Mouse (Mus musculus) left cerebral cortex, postnatal 14 days (tissue): Measurements from ENCODE around the gene Gm3633. TPM values are rescaled to one million over a fixed set of nuclear protein-coding genes. Genes with fewer than 3 reads are reported as not detected.
"Not testable (repeated sequence)": the region's sequence is repeated elsewhere in the genome, so short reads cannot be mapped to it uniquely, and the experiment has no call there.

Experiments
- DNase-seq, 2 experiments: peaks; one replicate each; pipeline ENCODE4 v3.0.0; 2021 to 2022; ENCODE audit warnings: low spot score in 2 of 2, mixed read lengths in 1 of 2
- intact Hi-C: fragments of 180-260 bp; cut with DNase I; formaldehyde crosslinking; loops from one replicate; pipeline ENCODE4 v1.15.1; 2025
- long read RNA-seq, 2 experiments: library from polyadenylated mRNA; stranded (forward); transcript quantifications; one replicate each; pipeline ENCODE4 v2.0.0; 2021
- microRNA-seq, 2 experiments: library from miRNA; unstranded; fragments of <30 nt; microRNA quantifications; one replicate each; pipeline ENCODE4 v1.2.0; 2022
- total RNA-seq, 2 experiments: library from RNA; stranded (reverse); gene quantifications; 2 replicates each; pipeline ENCODE4 v1.2.3; 2021

Gene Gm3633
- total RNA-seq, result not detected
- long read RNA-seq, experiment 1, result 0 reads
- long read RNA-seq, experiment 2, result 0 reads

GRCm38 (mm10) chr14:42641817-42642216 lies at the start of gene Gm3633:
Gene Gm3633, minus strand, starts transcription at chr14:42641917.
- intact Hi-C loops, DNase-seq: not testable (repeated sequence)

- DNase-seq, intact Hi-C loops: not testable (repeated sequence)
Observed at GRCm38 (mm10) chr14:42655638-42656037, 13.9 kb upstream of the Gm3633 start, which contains the start of gene Gm10378. Gene Gm10378, plus strand, starts transcription at chr14:42655938.

GRCm38 (mm10) chr14:42599782-42600181 lies 41.9 kb downstream of the Gm3633 start, which contains the start of gene Gm17124:
Gene Gm17124, minus strand, starts transcription at chr14:42599882.
- intact Hi-C loops, DNase-seq: not testable (repeated sequence)

Small RNA genes lying within 50 kb of the gene (microRNA-seq; reads per million reads assigned to microRNA genes)
- 0 reads per million in 2 experiments for gene Gm23620
- 0 reads per million in 2 experiments for gene Gm25228

Other genes starting within 250 kb of the Gm3633 start
- not detected for gene Gm8005, start 202.2 kb downstream of the Gm3633 start, total RNA-seq
- not detected for gene Gm8011, start 178.0 kb downstream of the Gm3633 start, total RNA-seq
- gene Gm8020, start 139.6 kb downstream of the Gm3633 start, total RNA-seq, result not detected
- gene Gm8024, start 117.6 kb downstream of the Gm3633 start, total RNA-seq, result not detected
- gene Gm17124, start 42.0 kb downstream of the Gm3633 start, total RNA-seq, result not detected
- not detected for gene Gm10378, start 14.0 kb upstream of the Gm3633 start, total RNA-seq
- gene Gm3015, start 126.9 kb upstream of the Gm3633 start, total RNA-seq, result not detected
- gene Gm10377, start 156.1 kb upstream of the Gm3633 start, total RNA-seq, result not detected
- gene Gm21977, start 211.6 kb upstream of the Gm3633 start, total RNA-seq, result not detected